Mouse (Mus musculus) monocyte, adult 5-6 weeks (primary cell): ENCODE measurements at regions not wholly inside any gene's neighbourhood (a gene's known extent, or its start where the extent isn't known, plus 50 kb on each side); places are given as distances from the start of the nearest gene placed in this dataset.
A peak's percentile ranks its signal among the peaks of the same experiment; 100 is the strongest.

Experiments
- ATAC-seq: fragments of 153-309, 156-312 bp; replicated peaks from 2 replicates; pipeline ENCODE4 v1.8.0; 2017; ENCODE audit warnings: mild to moderate bottlenecking; ENCODE audit not compliant: low TSS enrichment, insufficient number of reproducible peaks, severe bottlenecking, poor library complexity, low FRiP score

- no peak for ATAC-seq
Observed at GRCm38 (mm10) chr12:26244701-26245100, 170.4 kb downstream of the Rnf144a start.

- ATAC-seq, result no peak
Observed at GRCm38 (mm10) chr12:26227557-26228020, 187.5 kb downstream of the Rnf144a start.

- ATAC-seq, result no peak
Observed at GRCm38 (mm10) chr12:26226363-26226762, 188.7 kb downstream of the Rnf144a start.

- no peak for ATAC-seq
Observed at GRCm38 (mm10) chr12:26212447-26212846, 202.6 kb downstream of the Rnf144a start.

DNA sequence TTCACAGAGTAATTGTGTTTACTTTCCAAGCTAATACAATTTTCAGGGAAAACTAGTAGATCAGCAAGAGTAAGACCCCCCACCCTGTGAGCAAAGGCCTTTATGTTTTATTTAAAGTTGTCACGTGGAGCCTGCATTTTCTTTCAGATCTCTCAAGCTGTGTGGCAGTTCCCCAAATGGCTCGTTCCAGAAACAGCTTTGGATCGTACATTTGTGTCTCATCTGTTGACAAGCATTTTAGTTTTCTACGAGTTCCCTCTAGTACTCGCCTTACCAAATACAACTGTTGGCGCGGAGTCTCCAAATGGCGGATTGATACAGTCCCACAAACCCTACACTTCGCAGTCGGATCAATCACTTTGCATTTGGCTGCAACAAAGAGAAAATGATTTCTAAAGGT, 203.6 kb downstream of the Rnf144a start:
- ATAC-seq, result no peak

- ATAC-seq, result no peak
Observed at GRCm38 (mm10) chr12:26206751-26207150, 208.3 kb downstream of the Rnf144a start.

DNA sequence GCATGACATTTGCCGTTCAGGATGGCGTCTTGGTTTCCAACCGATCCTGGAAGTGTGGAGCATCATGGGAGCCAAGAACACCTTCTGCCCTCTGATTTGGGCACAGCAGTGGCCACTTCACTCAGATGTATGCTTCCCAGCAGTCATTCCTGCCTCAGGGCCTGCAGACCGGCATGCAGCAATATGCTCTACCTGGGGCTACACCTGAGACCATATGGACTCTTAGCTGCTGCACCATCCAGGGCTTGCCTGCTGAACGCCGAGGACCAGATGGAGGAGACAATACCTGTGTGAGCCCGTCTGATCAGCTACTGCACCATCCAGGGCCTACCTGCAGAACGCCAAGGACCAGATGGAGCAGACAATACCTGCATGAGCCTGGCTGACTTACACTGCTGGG, 209.0 kb downstream of the Rnf144a start:
- ATAC-seq, result no peak

DNA sequence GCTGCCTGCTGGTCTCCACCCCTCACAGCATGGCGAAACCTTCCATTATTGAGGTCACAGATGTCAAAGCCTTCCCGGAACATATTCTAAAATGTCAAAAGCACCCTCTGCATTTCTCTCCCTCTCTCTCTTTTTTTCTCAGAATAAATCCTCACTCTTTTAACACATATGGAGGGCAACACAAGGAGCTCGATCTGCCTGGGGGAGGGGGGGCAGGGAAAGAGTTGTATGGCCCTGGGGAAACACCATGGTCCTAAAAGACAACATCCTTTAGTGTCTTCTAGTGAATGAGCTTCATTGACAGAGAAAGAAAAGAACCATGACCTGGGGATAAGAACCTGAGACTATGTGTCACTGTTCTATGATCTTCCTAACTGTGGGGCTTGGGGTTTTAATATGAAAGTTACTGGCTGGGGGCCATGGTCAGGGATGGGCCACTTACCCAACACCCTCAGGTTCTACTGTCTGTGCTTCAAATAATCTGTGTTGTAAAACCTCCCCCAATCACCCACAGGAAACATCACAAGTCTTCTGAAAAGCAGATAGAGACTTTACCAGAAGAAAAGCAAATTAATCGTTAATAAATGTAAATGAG, 223.0 kb downstream of the Rnf144a start:
- ATAC-seq, result no peak

GRCm38 (mm10) chr12:26191268-26191981, 223.6 kb downstream of the Rnf144a start:
- no peak for ATAC-seq

- no peak for ATAC-seq
Observed at GRCm38 (mm10) chr12:26188996-26189395, 226.1 kb downstream of the Rnf144a start.

DNA sequence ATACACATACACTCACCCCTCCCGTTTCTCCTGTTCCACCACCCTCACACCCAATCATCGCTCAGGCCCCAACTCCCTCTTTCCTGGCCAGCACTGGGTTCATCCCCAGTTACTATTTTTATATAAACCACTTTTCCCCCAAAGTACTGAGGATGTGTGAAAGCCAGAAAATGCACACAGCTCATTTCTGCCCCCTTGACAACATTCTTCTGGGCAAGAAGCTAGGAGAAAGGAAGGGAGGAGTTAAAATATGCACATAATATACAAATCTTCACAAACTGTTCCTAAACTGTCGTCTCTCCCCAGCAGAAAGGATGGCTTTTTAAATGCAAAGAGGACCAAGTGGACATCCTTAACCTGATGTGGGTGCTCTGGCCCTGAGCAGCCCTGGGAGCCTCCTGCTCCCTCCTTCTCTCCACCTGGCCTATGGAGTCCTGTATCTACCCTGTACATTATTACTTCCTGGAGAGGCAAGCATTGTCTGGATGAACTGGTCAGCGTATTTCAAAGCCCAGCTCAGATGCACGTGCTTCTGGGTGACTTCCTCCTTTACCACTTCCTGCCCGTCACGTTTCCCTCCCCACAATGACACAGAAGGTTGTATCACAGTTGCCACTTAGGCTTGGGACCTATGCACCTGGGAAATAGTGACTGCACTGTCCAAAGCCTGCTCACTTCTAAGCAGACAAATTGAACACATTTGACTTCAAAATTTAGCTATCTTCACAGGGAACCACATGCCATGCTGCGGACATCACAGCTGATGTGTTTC, 227.8 kb downstream of the Rnf144a start:
- ATAC-seq, result peak; percentile 37; the same call in 1 of the 2 replicates

DNA sequence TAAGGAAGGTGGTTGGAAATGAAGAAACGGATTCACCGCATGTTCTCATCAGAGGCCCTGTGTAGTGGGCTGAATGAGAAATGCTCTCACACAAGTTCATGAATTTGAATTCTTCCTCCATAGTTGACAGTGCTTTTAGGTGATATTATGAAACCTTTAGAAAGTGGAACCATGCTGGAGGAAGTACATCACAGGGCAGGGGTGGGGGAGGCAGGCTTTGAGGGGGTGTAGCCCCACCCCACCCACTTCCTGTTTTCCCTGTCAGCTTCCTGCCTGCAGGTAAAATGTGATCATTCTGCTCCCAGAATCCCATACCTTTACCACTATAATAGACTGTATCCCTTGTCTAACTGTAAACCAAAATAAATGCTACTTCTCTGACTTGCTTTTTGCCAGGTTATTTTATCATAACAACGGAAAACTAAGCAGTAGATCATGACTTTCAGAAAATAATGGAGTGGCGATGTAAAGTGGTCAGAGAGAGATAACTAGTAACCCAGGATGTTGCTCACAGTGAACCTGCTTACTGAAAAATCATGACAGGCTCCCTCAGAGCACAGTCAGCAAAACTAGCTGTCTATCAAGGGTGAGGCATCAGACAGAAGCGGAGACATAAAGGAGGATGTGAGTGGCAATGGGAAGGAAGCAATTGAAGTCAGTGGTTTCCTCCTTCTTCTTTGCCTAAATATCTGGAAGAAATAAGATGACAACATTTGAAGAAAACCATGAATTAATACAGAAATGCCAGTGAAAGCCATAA, 230.2 kb downstream of the Rnf144a start:
- ATAC-seq, result peak; percentile 71

DNA sequence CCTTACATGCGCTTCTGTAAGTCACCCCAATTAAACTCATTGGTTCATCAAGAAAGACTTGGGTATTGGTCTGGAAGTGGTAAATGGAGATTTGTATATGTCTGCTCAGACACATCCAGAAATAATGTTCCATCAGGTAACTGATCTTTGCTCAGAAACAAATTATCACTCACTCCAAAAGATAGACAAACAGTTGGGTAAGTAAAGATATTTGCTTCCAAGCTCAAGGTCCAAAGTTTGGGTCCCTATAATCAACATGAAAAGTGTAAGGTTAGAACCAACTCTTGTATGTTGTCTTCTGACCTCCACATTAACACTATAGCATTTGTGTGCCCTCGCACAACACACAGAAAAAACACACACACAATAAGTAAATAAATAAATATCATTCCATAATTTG, 232.0 kb downstream of the Rnf144a start:
- ATAC-seq, result no peak

DNA sequence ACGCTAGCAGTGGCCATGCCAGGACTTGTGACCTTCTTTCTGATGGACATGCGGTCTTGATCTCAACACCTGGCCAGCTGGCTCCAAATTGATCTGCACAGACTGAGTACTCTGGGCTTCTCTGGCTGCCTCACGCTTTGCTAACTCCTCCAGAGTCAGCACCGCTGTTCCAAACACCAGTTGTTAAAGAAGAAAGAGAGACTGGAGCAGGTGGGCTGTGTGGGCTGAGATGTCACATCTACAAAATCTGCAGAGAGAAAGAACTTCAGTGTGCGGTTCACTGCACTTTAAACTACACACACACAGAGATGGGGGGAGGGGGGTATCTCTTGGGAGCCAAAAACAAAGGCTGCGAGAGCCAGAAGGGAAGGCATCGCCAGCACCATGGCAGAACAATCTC, 234.2 kb downstream of the Rnf144a start:
- no peak for ATAC-seq

GRCm38 (mm10) chr12:26176231-26176662, 238.8 kb downstream of the Rnf144a start:
- ATAC-seq, result no peak

DNA sequence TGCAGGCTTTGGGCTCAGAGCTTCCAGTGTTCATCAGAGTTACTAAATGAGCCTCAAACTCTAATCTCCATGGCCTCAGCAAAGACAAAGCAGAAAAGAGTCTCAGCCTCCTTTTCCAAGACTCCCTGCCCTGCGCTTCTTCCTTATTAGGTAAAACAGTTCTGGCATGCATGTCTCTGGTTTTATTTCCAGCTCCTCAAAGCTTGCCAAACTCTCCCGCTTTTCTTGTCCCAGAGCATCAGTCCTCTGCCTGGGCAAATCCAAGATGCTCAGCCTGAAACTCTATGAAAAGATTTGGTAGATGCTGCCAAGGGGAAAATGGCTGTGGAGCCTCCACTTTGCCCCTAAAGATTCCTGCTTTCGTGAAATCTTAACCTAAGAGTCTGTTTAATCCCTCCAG, 251.6 kb downstream of the Rnf144a start:
- no peak for ATAC-seq

GRCm38 (mm10) chr12:26160861-26161615, 254.0 kb downstream of the Rnf144a start:
- ATAC-seq, result no peak

DNA sequence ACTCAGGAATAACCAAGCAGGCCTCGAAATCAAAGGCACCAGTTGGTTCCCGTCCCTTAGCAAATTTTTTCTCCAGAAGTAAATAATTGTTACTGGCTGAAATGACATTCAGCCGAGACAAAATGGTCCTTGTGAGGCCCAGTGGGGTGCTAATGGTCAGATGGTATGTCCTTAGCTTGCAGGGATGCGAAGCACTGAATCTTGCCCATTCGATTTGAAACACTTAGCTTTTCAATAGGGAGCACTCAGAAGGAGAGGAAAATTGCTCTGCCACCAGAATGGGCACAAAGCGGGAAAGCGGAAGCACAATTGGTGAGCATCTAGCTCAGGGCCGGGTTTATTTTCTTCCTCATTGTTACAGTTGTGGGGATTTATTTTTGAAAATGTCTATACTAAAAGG, 262.1 kb downstream of the Rnf144a start:
- no peak for ATAC-seq
